Mouse (Mus musculus) liver, embryonic 12.5 days (tissue): Measurements from ENCODE around the gene Vmn2r7. TPM values are rescaled to one million over a fixed set of nuclear protein-coding genes. Genes with fewer than 3 reads are reported as not detected.
"Not testable (repeated sequence)": the region's sequence is repeated elsewhere in the genome, so short reads cannot be mapped to it uniquely, and the experiment has no call there.

Experiments
- ATAC-seq: fragments of 200-750 bp; cut with Nextera tagmentation; 2 replicates; pipeline ENCODE4 v1.8.0; 2017; ENCODE audit warnings: moderate number of reproducible peaks, mild to moderate bottlenecking, moderate library complexity
- H3K27ac ChIP-seq: fragments of 300-500 bp; sonication (generic); 2 replicates; pipeline ENCODE4 v1.5.1; 2016; ENCODE audit warnings: mild to moderate bottlenecking
- H3K27me3 ChIP-seq: fragments of 300-500 bp; sonication (generic); replicated peaks from 2 replicates; pipeline ENCODE4 v1.6.1; 2016; ENCODE audit warnings: mild to moderate bottlenecking, moderate library complexity
- H3K36me3 ChIP-seq: fragments of 300-500 bp; sonication (generic); 2 replicates; pipeline ENCODE4 v1.6.1; 2016; ENCODE audit warnings: mild to moderate bottlenecking, moderate library complexity
- H3K4me1 ChIP-seq: fragments of 300-500 bp; sonication (generic); 2 replicates; pipeline ENCODE4 v1.6.1; 2016
- H3K4me2 ChIP-seq: fragments of 300-500 bp; sonication (generic); 2 replicates; pipeline ENCODE4 v1.6.1; 2016; ENCODE audit warnings: mild to moderate bottlenecking, moderate library complexity
- H3K4me3 ChIP-seq: fragments of 300-500 bp; sonication (generic); 2 replicates; pipeline ENCODE4 v1.5.1; 2016; ENCODE audit warnings: mild to moderate bottlenecking, moderate library complexity
- H3K9ac ChIP-seq: fragments of 300-500 bp; sonication (generic); 2 replicates; pipeline ENCODE4 v1.6.1; 2016; ENCODE audit warnings: mild to moderate bottlenecking, moderate library complexity
- H3K9me3 ChIP-seq: fragments of 300-500 bp; sonication (generic); replicated peaks from 2 replicates; pipeline ENCODE4 v1.6.1; 2016; ENCODE audit warnings: mild to moderate bottlenecking, moderate library complexity
- WGBS: fragments of 180-500 bp; shearing (Covaris S2); methylation state at CpG from one replicate; pipeline ENCODE4 v1.1.7; 2016; ENCODE audit not compliant: insufficient replicate concordance; 5-methylcytosine and 5-hydroxymethylcytosine counted together
- polyA plus RNA-seq: library from polyadenylated mRNA; unstranded; fragments of >200 nt; fragmentation: Nextera tagmentation; extraction: Ambion mirVana; gene quantifications from 2 replicates; pipeline ENCODE4 v1.2.1, GENCODE M21; 2016

Gene Vmn2r7
- polyA plus RNA-seq, 1 experiment from 2014 or later = not detected

GRCm38 (mm10) chr3:64727187-64727970 lies 117.2 kb downstream of the Vmn2r7 start:
- not testable (repeated sequence) for H3K4me1 ChIP-seq, H3K27me3 ChIP-seq, H3K4me2 ChIP-seq, H3K27ac ChIP-seq, H3K4me3 ChIP-seq, H3K36me3 ChIP-seq, H3K9me3 ChIP-seq, H3K9ac ChIP-seq, ATAC-seq
- 56% methylated on average over 3 of the region's 3 CpGs for WGBS

- H3K27me3 ChIP-seq, H3K4me3 ChIP-seq, H3K9me3 ChIP-seq, H3K9ac ChIP-seq, H3K36me3 ChIP-seq, H3K4me1 ChIP-seq, H3K27ac ChIP-seq, ATAC-seq, H3K4me2 ChIP-seq: not testable (repeated sequence)
- WGBS = 47% methylated on average over 1 of the region's 1 CpGs
These were observed 118.8 kb downstream of the Vmn2r7 start for GRCm38 (mm10) chr3:64725736-64726135.

GRCm38 (mm10) chr3:64676069-64676468 lies 168.5 kb downstream of the Vmn2r7 start:
- not testable (repeated sequence) for H3K4me1 ChIP-seq, H3K9ac ChIP-seq, H3K36me3 ChIP-seq, ATAC-seq, H3K4me3 ChIP-seq, H3K27me3 ChIP-seq, H3K27ac ChIP-seq, H3K9me3 ChIP-seq, H3K4me2 ChIP-seq
- 61% methylated on average over 1 of the region's 1 CpGs for WGBS
